In the genomic region with DNA sequence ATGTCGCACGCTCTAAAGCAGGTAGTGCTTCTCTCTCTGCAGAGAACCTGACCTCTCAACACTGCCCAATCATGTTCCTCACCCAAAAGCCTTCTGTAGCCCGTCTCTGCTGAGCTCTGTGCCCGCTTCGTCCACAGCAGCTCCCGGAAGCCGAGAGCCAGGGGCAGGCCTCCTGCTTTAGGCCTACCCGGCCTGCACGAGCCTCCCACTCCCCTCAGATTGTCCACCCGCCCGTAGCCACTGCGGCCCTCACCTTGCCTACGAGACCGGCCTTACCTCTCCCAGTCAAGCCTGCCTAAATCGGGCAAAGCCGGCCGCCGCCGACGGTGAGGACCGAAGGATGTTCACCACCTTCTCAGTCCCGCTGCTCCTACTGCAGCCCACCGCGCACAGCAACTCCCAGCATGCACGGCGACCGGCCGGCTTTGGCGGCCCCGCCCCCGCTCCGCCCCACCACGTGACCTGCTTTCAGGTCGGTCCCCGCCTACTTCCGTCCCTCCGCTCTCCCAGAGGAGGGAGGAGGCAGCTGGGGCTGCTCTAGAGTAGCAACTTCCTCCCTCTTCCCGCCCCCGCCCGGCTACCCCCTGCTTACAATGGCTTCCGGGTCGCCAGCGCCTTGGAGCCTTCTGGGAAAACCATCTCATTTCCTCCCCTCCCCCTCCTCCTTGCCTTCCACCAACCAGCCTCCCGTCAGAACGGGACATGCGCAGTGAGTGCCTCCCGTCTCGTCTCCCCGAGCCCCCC, we compare ENCODE assay signal across 7 mouse cellular contexts. TPM values are rescaled to one million over a fixed set of nuclear protein-coding genes. Genes with fewer than 3 reads are reported as not detected.
A peak's percentile ranks its signal among the peaks of the same experiment; 100 is the strongest.
DNase-seq lines count a peak whose midpoint lies in the region; ATAC-seq lines count a peak whose summit lies in the region.

Gene Mbd5, plus strand, starts transcription at position 668 of the 744 bp plus-strand sequence.

- H3K4me2 ChIP-seq in intestine, embryonic 16.5 days (ENCODE audit: low read depth, low read length) = peak within 1 kb of the TSS; percentile 68
- peak within 1 kb of the TSS; percentile 77 for H3K4me2 ChIP-seq in midbrain, embryonic 11.5 days

- peak; percentile 100 for ATAC-seq in intestine, embryonic 16.5 days
- peak; percentile 99 for ATAC-seq in midbrain, embryonic 11.5 days (ENCODE audit: low FRiP score)

- peak within 1 kb of the TSS; percentile 92 for H3K9ac ChIP-seq in intestine, embryonic 16.5 days (ENCODE audit: low read depth, low read length)
- H3K9ac ChIP-seq in midbrain, embryonic 11.5 days (ENCODE audit: low read length) = peak within 1 kb of the TSS; percentile 92

- peaks cover 4% of the 10 kb centered on the region for H3K4me1 ChIP-seq in intestine, embryonic 16.5 days (ENCODE audit: control insufficient read depth, insufficient read depth, low read length)
- peaks cover 6% of the 10 kb centered on the region for H3K4me1 ChIP-seq in midbrain, embryonic 11.5 days (ENCODE audit: control insufficient read depth, insufficient read depth, low read length)

- peak; percentile 99 for DNase-seq in adrenal gland, adult 8-10 months
- DNase-seq in embryo, embryonic 9.5 days (ENCODE audit: extremely low spot score) = peak; percentile 98
- peak; percentile 99 to 100 for DNase-seq in gastrocnemius, postnatal 4 days (ENCODE audit: low spot score in 2 of 2)
- peak; percentile 97 to 98 for DNase-seq in left cerebral cortex, postnatal 36 days (ENCODE audit: low spot score in 2 of 2)
- DNase-seq in midbrain, embryonic 11.5 days (ENCODE audit: low spot score, missing footprints) = peak; percentile 99
- peak; percentile 99 for DNase-seq in skeletal muscle tissue, adult 2 months (ENCODE audit: low read depth, low spot score)

- peak within 1 kb of the TSS; percentile 95 for H3K27ac ChIP-seq in intestine, embryonic 16.5 days (ENCODE audit: low read length)
- H3K27ac ChIP-seq in midbrain, embryonic 11.5 days (ENCODE audit: low read depth, low read length) = peak within 1 kb of the TSS; percentile 85

- H3K36me3 ChIP-seq in intestine, embryonic 16.5 days (ENCODE audit: control insufficient read depth, insufficient read depth, low read length) = no peaks in the 10 kb centered on the region
- H3K36me3 ChIP-seq in midbrain, embryonic 11.5 days (ENCODE audit: control insufficient read depth, insufficient read depth, low read length) = no peaks in the 10 kb centered on the region

- intact Hi-C loops in left cerebral cortex, postnatal 36 days (cut with DNase I) = no loop called here

- H3K4me3 ChIP-seq in intestine, embryonic 16.5 days (ENCODE audit: low read length) = peak within 1 kb of the TSS; percentile 97
- H3K4me3 ChIP-seq in midbrain, embryonic 11.5 days (ENCODE audit: low read depth, low read length) = peak within 1 kb of the TSS; percentile 72

- H3K9me3 ChIP-seq in intestine, embryonic 16.5 days (ENCODE audit: control insufficient read depth, low read length) = no peaks in the 10 kb centered on the region
- no peaks in the 10 kb centered on the region for H3K9me3 ChIP-seq in midbrain, embryonic 11.5 days (ENCODE audit: control insufficient read depth, low read length)

- under 1% methylated on average over 43 of the region's 49 CpGs for WGBS in intestine, embryonic 16.5 days
- under 1% methylated on average over 47 of the region's 49 CpGs for WGBS in midbrain, embryonic 11.5 days

- H3K27me3 ChIP-seq in intestine, embryonic 16.5 days (replicated peaks; ENCODE audit: control insufficient read depth, insufficient read depth, low read length) = no peaks in the 10 kb centered on the region
- no peaks in the 10 kb centered on the region for H3K27me3 ChIP-seq in midbrain, embryonic 11.5 days (ENCODE audit: control insufficient read depth, insufficient read depth, low read length)

RNA-seq across cellular contexts. Expression of gene Mbd5, which starts in this region (rescaled TPM):
- 10 to 100 TPM; 46.2 to 70.7 (median 55.1) TPM for total RNA-seq in adrenal gland, adult 8-10 months (2022)
- 10 to 100 TPM; 42.2 to 46.3 TPM for total RNA-seq in gastrocnemius, postnatal 4 days (2021)
- polyA plus RNA-seq in intestine, embryonic 16.5 days (2015; fragmentation: Nextera tagmentation; extraction: Ambion mirVana) = 17.3 and 18.1 TPM in 2 replicates
- 100 to 1,000 TPM; 117 to 143 TPM for total RNA-seq in left cerebral cortex, postnatal 36 days (2021)
- 34.0 and 35.9 TPM in 2 replicates for polyA plus RNA-seq in midbrain, embryonic 11.5 days (2014; fragmentation: Nextera tagmentation; extraction: Ambion mirVana)

Comparison
In these comparisons a context has a peak if more than half of its experiments do, and no peak if none do; other contexts are left out.
1. Peak in every context shown above with its lines: DNase-seq, ATAC-seq, H3K4me3 ChIP-seq and H3K27ac ChIP-seq.